Mouse (Mus musculus): Measurements from ENCODE around the gene Tcf15. TPM values are rescaled to one million over a fixed set of nuclear protein-coding genes. Genes with fewer than 3 reads are reported as not detected.
A peak's percentile ranks its signal among the peaks of the same experiment; 100 is the strongest.

The Tcf15 gene
- polyA plus RNA-seq, 2 experiments: 0.17 TPM; not detected in 1

- no peak for ATAC-seq (ENCODE audit: insufficient read depth)
- 68% methylated on average over 5 of the region's 5 CpGs for WGBS (ENCODE audit: insufficient replicate concordance)
- Histone ChIP-seq H3K9me3 (ENCODE audit: control insufficient read depth, low read length) (no peaks in the 10 kb centered on the region), H3K27me3 (ENCODE audit: control insufficient read depth, insufficient read depth, low read length) (no peaks in the 10 kb centered on the region; the same call in 1 of the 2 replicates), H3K4me1 (replicated peaks; ENCODE audit: control insufficient read depth in 2 of 2, insufficient read depth in 2 of 2, low read length in 1 of 2) (peaks cover 7 to 16% of the 10 kb centered on the region in 2 experiments), H3K9ac (replicated peaks) (no peak overlapping the region), H3K4me3 (ENCODE audit: insufficient read depth in 1 of 2, low read depth in 2 of 2, low read length in 2 of 2) (no peak overlapping the region), H3K36me3 (replicated peaks; ENCODE audit: control insufficient read depth, insufficient read depth, low read depth) (peaks cover 4% of the 10 kb centered on the region), H3K27ac (no peak overlapping the region), H3K4me2 (ENCODE audit: low read depth) (no peak overlapping the region)
- TF ChIP-seq EP300 (IDR thresholded peaks at IDR 0.05; ENCODE audit: low read depth) (no peak), CTCF (IDR thresholded peaks at IDR 0.05; ENCODE audit: low read depth) (no peak)
- DNase-seq (ENCODE audit: low read depth in 3 of 3, low spot score in 3 of 3): no peak
Observed at GRCm38 (mm10) chr2:152112490-152112889, 30.9 kb upstream of the Tcf15 start.

- Histone ChIP-seq H3K27me3 (ENCODE audit: control insufficient read depth, insufficient read depth, low read length) (no peaks in the 10 kb centered on the region; the same call in 1 of the 2 replicates), H3K9ac (replicated peaks) (no peak overlapping the region), H3K4me1 (replicated peaks; ENCODE audit: control insufficient read depth in 2 of 2, insufficient read depth in 2 of 2, low read length in 1 of 2) (peaks cover 7 to 21% of the 10 kb centered on the region in 2 experiments), H3K4me2 (ENCODE audit: low read depth) (no peak overlapping the region), H3K36me3 (replicated peaks; ENCODE audit: control insufficient read depth, insufficient read depth, low read depth) (peaks cover under 1% of the 10 kb centered on the region), H3K4me3 (ENCODE audit: insufficient read depth in 1 of 2, low read depth in 2 of 2, low read length in 2 of 2) (no peak overlapping the region), H3K27ac (no peak overlapping the region), H3K9me3 (ENCODE audit: control insufficient read depth, low read length) (no peaks in the 10 kb centered on the region)
- ATAC-seq (ENCODE audit: insufficient read depth): no peak
- no peak for DNase-seq (ENCODE audit: low read depth in 3 of 3, low spot score in 3 of 3)
- WGBS (ENCODE audit: insufficient replicate concordance): 18% methylated on average over 10 of the region's 10 CpGs
- no peak for TF ChIP-seq CTCF (IDR thresholded peaks at IDR 0.05; ENCODE audit: low read depth)
- no peak for TF ChIP-seq EP300 (IDR thresholded peaks at IDR 0.05; ENCODE audit: low read depth)
Observed at GRCm38 (mm10) chr2:152112970-152113369, 30.4 kb upstream of the Tcf15 start.

- no peak for DNase-seq (ENCODE audit: low read depth in 3 of 3, low spot score in 3 of 3)
- ATAC-seq (ENCODE audit: insufficient read depth): no peak
- H3K4me3 ChIP-seq (ENCODE audit: insufficient read depth in 1 of 2, low read depth in 2 of 2, low read length in 2 of 2): 0 out of 4 replicates have a peak overlapping the region, but pooled peaks of 1 of the 2 experiments have one; percentile 16
Observed at GRCm38 (mm10) chr2:152114057-152114975, 29.0 kb upstream of the Tcf15 start.

GRCm38 (mm10) chr2:152117694-152118093 lies 25.7 kb upstream of the Tcf15 start:
- H3K9ac ChIP-seq (replicated peaks): no peak overlapping the region
- no peaks in the 10 kb centered on the region; the same call in 1 of the 2 replicates for H3K27me3 ChIP-seq (ENCODE audit: control insufficient read depth, insufficient read depth, low read length)
- TF ChIP-seq CTCF (IDR thresholded peaks at IDR 0.05; ENCODE audit: low read depth) (no peak), EP300 (IDR thresholded peaks at IDR 0.05; ENCODE audit: low read depth) (peak; percentile 56; the same call in 1 of the 2 replicates)
- no peak overlapping the region for H3K4me3 ChIP-seq (ENCODE audit: insufficient read depth in 1 of 2, low read depth in 2 of 2, low read length in 2 of 2)
- peaks cover 12 to 32% of the 10 kb centered on the region in 2 experiments for H3K4me1 ChIP-seq (replicated peaks; ENCODE audit: control insufficient read depth in 2 of 2, insufficient read depth in 2 of 2, low read length in 1 of 2)
- no peak overlapping the region for H3K27ac ChIP-seq
- H3K4me2 ChIP-seq (ENCODE audit: low read depth): no peak overlapping the region
- DNase-seq (ENCODE audit: low read depth in 3 of 3, low spot score in 3 of 3) (no peak), ATAC-seq (ENCODE audit: insufficient read depth) (peak; percentile 62; the same call in 1 of the 2 replicates)
- H3K36me3 ChIP-seq (replicated peaks; ENCODE audit: control insufficient read depth, insufficient read depth, low read depth): no peaks in the 10 kb centered on the region
- 32% methylated on average over 7 of the region's 7 CpGs for WGBS (ENCODE audit: insufficient replicate concordance)
- H3K9me3 ChIP-seq (ENCODE audit: control insufficient read depth, low read length): no peaks in the 10 kb centered on the region

More at GRCm38 (mm10) chr2:152114057-152114975, 29.0 kb upstream of the Tcf15 start:
- H3K9me3 ChIP-seq (ENCODE audit: control insufficient read depth, low read length): no peaks in the 10 kb centered on the region
- TF ChIP-seq CTCF (IDR thresholded peaks at IDR 0.05; ENCODE audit: low read depth): no peak
- TF ChIP-seq EP300 (IDR thresholded peaks at IDR 0.05; ENCODE audit: low read depth): no peak
- peak overlapping the region; percentile 39 for H3K4me2 ChIP-seq (ENCODE audit: low read depth)
- WGBS (ENCODE audit: insufficient replicate concordance): 20% methylated on average over 36 of the region's 36 CpGs
- H3K27me3 ChIP-seq (ENCODE audit: control insufficient read depth, insufficient read depth, low read length): no peaks in the 10 kb centered on the region; the same call in 1 of the 2 replicates
- H3K27ac ChIP-seq: no peak overlapping the region
- H3K36me3 ChIP-seq (replicated peaks; ENCODE audit: control insufficient read depth, insufficient read depth, low read depth): no peaks in the 10 kb centered on the region
- 0 out of 2 replicates have a peak overlapping the region, but pooled peaks have one; percentile 9 for H3K9ac ChIP-seq (replicated peaks)
- H3K4me1 ChIP-seq (replicated peaks; ENCODE audit: control insufficient read depth in 2 of 2, insufficient read depth in 2 of 2, low read length in 1 of 2): peaks cover 7 to 23% of the 10 kb centered on the region in 2 experiments
